Mouse (Mus musculus): ENCODE measurements around the gene Tacc2.

Tacc2 gene

DNA sequence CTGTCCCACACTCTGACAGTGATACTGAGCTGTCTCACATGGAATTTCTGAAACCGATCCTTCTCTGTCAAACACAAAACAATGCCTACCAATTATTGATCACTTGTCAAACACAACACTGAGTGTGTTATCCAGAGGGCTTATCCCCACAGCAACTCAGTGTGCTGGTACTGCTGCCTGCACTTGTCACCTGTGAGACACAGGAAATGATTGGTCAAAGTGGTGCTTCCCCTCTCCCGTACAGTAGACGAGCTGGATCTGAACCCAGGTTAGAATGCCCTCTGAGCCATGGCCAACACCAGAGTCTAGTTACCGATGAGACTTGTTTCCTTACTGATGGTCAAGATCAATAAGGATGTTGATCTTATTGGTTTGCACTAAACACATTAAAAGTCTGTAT, 224.6 kb downstream of the Tacc2 start:
- in situ Hi-C loops (cut with MboI, MseI): no loop called here

DNA sequence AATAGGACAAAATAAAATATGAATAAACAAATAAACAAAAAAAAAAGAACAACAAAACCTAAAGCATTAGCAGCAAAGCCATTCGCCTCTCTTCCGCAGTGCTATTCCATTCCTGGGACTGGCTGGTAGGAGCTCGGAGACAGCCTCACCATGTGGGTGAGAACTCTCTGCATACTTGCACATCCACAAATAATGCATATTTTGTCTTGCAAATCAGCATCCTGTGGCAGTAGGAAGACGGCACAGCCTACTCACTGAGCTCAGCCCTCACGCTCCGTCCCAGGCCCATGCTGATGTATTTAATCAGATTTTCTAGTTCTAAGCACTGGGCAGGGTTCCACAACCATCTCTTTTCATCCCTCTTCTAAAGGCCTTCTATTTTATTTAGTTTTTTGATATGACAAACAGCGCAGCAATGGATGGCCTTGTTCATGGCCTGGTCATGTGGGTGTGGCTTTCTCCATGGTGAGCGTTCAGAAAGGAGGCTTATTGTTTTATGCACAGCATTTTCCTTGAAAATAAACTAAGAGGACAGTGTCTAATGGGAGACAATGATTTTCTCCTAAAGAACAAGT, 226.1 kb downstream of the Tacc2 start:
- in situ Hi-C loops (cut with MboI, MseI): no loop called here

DNA sequence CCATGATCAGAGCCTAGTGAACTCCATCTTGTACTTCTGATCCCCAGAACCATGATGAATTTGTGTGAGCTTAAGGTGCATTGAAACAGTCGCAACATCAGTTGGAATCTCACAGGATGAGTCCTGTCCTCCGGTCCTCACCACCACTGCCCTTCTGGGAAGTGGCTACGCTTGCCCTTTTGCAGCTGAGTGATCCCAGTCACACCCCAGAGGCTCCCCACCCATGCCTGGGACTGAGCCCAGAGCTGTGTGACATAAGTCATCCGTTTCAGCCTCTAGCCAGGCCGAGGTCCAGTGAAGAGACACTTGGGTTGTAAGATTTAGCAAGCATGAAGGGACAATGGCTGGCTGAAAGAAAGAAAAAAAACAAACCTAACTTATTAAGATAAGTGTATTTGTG, 227.8 kb downstream of the Tacc2 start:
- in situ Hi-C loops (cut with MboI, MseI): no loop called here

DNA sequence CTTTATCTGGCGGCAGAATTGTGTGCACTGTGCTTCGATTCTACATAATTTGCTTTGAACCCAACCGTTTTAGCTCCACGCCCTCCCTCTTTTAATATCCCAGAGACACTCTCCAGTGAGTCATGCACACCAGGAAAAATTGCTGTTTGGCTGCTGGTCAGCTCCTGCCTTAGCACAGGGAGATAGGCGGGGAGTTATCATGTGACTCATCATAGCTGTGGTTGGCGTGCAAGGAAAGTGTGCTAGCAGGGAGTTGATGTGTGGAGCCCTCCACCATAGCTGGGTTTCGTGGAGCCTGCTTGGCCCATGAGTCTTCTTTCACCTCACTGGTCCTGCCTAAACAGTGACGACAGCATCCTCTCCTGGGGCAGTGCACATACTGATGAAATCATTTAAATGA, 230.5 kb downstream of the Tacc2 start:
- in situ Hi-C loops (cut with MboI, MseI): no loop called here

DNA sequence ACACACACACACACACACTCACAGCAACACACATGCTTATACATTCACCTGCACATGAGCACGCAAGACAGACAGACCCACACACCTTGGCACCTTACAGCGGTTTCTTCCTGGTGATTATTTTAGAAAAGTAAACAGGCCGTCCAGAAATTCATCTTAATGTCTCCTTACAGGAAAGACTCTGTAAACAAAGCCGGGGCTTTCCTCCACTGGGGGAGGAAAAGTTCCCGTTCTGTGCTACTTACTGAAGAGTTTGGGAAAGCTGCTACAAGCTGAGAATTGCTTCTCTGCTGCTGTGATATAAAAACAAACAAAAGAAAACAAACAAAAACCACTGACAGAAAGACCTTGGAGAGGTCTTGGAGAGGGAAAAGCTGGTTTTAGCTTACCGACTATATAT, 231.5 kb downstream of the Tacc2 start:
- in situ Hi-C loops (cut with MboI, MseI): no loop called here

DNA sequence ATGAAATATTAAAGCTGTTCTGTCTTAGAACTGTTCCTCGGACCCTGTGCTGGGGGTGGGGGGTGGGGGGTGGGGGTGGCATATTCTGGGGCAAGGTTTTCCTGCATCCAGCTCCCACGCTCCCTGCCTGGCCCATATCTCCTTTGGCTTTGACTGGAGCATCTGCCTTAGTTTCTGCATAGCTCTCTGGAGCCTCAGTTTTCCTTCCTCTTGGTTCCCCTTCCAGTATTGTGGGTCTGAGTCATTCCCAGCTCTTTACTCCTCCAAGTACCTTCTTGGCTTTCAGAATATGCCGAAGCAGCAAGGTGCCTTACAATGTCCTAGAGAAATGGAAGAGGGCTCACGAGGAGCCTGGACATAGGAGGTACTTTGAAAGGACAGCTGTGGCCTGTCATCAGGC, 233.0 kb downstream of the Tacc2 start:
- in situ Hi-C loops (cut with MboI, MseI): no loop called here

DNA sequence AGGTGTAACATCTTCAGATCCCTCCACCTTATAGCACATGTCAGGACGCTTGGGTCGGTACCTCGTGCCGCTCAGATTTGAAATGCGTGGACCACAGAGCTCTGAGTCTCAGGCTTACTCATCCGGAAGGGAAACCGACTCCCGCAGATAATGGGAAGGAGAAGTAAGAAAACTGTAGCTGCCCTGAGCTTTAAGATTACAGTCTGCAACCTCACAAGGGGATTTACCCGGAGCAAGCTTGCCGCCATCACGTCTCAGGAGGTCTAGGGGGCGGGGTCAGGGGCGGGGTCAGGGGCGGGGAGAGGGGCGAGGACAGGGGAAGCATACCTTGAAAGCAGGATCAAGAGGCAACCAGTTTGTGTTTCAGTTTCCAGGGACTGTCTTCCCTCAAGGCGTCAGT, 235.2 kb downstream of the Tacc2 start:
- in situ Hi-C loops (cut with MboI, MseI): no loop called here

All from regulatory T cell (primary cell).